Mouse (Mus musculus): ENCODE data around the gene Mex3d.

The Mex3d gene

DNA sequence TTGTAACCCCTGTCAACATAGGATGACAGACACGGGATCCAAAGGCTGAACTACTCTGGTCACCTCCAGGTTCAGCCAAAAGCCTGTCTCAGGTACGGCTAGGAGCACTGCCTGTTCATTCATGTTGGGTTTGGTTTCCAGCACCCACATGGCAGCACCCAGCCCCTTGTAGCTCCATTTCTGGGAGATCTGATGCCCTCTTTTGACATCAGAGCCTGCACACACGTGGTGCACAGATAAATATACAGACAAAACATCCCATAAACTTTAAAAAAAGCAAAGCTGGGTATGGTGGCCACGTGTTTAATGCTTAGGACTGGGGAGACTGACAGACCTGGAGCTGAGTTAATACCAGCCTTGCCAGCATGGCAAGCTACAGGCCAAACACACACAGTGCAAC is 20.5 kb upstream of the Mex3d start:
- DNase-seq: no peak

DNA sequence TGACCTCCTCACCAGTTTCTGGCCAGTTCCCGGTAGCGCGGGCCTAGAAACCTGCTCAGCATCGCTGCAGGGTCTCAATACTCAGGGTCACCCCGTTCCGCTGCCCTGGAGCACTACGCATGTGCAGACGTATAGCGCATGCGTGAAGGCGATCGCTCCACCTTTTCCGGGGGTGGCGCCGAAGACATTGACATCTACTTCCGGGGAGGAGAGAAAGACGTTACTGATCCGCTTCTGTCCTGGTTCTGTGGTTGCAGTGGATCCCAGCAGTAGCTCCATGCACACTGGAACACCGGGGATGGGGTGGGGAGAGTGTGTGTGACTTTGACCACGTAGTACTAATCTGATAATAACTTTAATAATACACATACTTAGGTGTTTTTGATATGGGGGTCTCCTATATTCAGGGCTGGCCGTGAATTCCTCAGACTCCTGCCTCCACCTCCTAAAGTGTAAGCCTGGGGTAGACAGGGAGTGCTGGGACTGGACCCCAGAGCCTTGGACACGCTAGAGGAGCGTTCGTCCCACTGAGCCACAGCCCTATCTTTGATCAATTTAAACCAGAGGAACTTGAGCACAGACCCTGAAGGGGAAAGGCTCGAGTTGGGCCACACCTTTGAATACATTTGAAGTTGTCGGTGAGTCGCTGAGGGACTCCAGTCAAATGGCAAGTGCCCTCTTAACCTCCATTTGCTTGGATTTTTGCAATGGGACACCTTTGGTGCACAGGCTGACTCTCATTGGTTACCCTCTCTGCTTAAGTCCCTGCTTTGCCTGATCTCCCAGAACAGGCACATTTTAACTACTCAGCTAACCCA is 19.4 kb upstream of the Mex3d start, which contains the start of gene Uqcr11:
Uqcr11 (minus strand) TSS at position 147 of the 818 bp plus-strand sequence.
- DNase-seq: peak; percentile 95

DNA sequence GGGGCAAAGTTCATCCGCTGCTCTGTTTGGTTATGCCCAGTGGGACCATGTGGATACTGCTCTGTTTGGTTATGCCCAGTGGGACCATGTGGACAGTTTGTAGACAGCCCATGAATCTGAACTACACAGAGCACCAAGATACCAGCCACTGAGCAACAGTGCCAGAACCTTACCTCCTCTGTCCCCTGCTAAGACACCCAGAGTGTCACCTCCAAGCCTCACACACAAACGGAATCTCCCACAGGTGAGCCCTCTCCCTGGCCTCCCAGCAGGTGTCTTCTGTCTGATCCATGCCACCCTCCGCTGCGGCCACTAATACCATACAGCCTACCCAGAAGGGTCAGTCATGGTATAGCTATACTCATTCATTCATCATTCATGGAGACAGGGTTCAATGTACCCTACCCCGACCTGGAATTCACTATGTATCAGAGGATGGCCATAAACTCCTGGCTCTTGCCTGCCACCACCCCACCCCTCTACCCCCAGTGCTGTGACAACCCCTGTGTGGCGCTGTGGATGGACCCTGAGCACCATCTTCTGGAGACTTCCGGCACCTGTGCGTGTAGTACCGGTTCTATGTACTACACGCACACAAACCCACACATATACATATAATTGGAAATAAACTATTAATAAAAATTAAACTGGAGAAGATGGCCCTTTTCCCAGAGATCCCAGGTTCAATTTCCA is 18.2 kb upstream of the Mex3d start:
- no peak for DNase-seq

DNA sequence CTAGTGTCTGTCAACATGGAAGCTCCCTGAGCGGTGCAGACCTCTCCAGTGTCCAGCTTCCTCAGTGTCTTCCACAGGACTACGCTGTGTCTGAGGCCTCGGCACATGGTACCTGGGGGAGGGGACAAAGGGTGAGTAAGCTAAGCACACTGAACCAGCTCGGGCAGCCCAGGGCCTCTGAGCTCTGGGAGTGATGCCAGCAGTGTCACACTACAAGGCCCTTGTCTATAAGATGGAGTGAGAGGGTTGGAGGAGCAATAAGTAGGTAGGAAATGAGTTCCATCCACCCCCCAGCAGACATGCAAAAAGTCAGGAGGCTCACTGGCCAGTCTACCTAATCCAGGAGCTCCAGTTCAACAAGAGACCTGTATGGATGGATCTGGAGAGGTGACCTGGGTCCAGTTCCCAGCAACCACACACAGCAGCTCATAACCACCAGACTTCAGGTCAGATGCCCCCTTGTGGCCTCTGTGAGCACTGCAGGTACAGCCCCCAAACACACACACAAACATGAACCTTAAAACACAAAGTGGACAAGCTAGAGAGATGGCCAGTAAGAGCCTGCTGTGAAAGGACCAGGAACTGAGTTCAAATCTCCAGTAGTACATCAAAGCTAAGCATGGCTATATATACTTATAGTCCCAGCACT is 15.7 kb upstream of the Mex3d start:
- DNase-seq: peak; percentile 63

DNA sequence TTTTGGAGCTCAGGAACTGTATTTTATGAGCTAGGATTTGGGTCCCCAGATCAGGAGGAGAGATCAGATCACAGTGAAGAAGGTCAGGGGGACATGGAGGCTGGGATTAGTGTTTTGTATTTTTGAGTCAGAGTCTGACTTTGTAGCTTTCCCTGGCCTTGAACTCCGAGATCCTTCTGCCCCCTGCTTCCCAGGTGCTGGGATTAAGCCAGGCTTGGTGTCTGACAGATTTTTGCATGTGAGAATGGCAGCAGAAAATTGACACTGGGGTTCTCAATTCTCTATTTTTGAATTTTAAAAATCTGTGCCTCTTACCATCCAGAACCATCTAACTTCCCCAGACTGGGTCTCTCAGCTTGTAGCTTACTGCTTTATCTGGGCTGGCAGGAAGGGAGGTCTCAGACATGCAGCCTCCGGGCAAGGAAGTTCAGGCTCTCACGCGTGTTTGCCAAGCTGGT is 13.3 kb upstream of the Mex3d start:
- DNase-seq: no peak

DNA sequence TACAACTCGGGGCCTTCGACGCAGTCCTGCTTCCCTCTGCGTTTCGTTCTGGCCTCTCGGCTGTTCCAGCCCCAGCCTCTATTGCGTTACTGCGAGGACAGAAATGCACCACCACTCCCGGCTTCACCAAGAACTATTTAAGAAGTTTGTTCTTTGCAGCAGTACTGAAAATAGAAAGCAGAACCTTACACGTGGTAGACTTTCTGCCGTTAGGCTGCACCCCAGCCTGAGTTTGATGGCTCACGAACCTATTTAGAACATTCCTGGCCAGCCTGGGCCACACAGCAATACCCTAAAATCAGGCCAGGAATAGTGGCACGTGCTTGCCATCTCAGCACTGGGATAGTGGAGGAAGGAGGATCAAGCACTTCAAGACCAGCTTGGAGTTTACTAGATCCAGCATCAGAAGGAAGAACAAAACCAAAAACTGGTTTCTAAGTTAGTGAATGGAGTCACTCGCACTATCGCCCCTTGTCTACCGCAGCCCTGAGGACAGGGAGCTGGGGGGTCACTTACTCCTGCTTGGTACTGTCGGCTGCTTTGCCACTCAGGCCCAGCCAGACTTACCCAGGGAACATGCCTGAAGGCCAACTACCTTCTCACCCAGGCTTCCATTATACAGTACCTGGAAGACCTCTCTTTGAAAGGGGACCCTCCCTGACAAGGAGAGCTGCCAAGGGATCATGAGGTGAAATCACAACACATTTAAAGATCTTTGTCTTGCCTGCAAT is 12.7 kb upstream of the Mex3d start:
- no peak for DNase-seq

DNA sequence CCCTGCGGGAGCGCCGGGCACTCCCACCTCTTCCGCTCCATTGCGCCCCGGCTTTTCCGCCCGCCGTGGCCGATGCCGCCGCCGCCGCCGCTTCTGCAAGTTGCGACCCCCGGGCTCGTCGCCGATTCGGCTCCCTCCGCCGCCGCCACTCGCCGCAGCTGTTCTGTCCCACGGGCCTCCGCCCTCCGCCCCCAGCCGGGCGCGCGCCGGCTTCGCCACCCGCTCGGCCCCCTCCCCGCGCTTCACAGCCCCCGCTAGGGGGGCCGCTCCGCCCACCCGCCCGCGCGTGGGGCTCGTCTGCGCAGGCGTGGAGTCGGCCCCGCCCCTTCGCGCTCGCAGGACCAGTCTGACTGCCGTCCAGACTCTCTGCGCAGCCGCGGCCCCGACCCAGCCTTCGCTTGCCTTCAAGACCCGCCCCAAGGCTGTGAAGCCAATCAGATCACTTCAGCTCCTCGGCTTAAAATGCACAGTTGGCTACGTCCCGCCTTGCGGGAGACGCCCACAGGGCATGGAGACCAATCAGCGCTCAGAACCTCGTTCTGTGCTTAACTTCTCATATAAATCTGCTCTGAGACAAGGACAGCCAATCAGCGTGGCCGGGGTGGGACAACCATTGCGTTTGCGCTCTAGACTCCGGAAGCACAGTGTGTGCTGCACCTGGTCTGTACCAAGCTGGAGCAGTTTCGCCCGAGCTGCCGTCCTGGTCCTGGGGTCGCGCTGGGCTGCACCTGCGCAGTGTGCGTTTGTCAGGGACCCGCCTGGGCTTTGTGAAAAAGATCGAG is 11.9 kb upstream of the Mex3d start, which contains the start of gene Mbd3:
Mbd3 (minus strand) TSS at position 360 of the 782 bp plus-strand sequence.
- DNase-seq: peak; percentile 100

DNA sequence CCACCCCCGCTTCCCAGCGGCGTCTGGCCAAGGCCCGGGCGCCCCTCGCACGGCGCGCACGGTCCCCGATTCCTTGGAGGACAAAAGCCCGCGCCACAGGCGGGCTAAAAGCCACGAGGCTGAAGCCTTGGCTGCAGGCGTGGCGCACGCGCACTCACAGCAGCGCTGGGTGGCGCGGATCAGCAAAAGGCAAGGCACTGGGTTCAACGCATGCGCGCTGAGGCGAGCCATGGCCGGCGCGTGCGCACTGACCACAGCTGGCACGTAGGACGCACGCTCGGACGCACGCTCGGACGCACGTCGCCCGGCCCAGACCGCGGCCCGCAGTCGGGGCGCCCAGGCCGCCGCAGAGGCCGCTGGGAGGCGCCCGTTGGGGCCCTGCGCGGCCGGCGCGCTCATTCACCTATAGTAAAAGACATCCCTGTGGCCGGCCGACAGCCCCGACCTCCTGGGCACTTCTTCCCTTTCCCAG is 11.3 kb upstream of the Mex3d start:
- DNase-seq: peak; percentile 99

DNA sequence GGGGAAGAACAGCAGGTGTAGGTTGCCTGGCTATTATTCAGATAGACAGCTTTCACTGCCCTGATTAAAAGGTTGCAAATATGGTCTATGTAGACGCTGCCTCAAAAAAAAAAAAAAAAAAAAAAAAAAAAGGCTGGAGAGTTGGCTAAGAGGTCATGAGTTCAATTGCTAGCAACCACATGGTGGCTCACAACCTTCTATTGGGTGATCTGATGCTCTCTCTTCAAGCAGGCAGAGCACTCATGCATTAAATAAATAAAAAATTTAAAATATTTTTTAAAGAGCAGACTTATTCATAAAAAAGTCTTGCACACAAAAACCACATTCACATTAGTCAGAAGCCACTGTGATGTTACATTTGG is 10.7 kb upstream of the Mex3d start:
- no peak for DNase-seq

DNA sequence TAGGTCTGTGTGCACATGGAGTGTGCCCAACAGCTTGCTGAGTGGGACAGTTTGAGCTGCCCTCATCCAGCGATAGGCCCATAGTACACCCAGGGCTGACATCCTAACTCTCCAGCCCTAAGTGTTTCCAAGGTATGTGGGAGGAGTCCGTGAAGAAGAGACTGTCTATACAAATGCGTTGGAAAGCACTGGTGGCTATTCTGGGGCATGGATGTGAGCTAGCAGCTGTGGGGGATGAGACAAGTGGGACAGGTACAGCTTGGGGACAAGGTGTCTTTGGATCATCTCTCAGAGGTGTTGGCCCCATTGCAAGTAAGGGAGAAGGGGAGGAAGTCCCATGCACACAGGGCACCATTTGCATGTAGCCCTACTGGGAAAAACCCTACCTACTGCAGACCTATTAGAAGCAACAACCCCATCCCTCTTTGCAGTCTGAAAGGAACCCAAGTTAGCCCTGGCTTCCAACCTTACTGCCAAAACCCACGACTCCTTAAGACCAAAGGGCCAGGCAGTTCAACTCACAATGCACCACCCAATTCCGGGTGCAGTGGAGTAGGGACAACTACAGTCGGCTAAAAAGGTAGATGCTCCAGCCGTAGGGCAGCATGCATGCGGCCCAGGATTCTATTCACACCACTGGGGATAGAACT is 10.2 kb upstream of the Mex3d start:
- no peak for DNase-seq

DNA sequence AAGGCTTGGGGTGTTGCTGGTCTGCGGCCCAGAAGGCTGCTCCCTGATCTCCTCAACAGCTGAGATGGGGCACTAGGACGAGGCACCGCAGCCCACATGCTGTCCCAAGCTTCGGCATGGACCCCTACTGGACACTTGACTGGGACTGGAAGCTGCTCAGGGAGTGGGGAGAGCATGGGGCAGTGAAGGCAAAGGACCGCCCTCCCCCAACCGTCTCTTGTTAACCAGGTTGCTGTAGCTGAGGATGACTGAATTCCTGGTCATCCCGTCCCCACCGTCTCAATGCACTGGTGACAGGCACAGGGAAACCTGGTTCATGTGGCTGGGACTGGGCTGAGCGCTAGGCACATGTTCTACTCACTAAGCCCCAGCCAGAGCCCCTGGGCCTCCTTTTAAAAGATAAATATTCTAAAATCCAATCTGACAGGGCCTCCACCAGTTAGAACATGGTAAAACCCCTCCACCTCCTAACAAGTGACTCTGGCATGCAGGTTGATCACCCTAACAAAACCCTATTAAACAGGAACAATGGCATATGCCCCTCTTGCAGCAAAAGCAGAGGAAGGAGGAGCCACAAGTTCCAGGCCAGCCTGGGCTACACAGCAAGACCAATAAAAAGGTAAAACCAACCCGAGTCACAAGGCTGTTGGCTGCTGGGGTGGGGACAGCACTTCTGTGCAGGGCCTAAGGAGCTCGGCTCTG is 9.5 kb upstream of the Mex3d start:
- DNase-seq: no peak

DNA sequence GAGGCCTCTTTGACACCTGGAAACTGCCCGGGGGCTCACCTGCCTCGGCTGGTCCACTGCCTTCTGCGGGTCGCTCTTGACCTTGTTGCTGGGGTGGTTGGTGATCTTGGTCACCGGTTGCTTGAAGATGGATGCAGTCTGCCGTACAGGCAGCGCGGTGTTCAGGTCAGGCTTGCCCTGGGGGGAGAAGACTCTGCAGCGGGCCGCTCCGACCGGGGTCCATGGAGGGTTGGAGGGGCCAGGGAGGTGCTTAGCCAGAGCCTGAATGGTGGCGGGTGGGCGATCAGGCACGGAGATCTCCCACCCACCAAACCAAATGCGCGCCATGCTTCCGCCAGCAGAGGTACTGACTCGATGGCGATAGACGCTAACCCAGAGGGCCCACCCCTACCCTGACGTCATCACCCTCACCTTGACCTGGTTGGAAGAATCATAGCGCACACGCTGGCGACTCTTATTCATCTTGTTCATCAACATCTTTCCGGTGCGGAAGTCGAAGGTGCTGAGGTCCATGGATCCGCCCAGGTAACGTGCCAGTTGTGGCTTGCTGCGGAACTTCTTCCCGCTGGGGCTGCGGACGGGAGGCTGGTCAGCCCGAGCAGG is 7.7 kb upstream of the Mex3d start:
- no peak for DNase-seq

DNA sequence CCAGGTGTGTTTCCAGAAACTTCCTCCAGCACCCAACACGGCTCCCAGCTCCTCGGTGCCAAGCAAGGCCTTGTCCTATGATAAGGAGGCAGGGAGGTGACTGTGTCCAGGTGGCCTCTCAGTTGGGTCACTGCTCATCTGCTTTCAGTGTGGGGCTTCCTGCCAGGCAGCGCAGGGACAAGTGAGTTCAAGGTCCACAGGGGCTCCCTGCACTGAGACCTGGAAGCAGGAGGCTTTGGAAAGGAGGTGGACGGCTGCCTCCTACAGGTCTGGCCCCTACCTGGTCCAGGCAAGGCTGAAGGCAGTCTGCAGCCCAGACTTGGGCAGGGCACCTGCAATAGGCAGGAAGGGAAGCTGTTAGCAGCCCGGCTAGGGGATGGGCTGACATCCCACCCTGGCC is 5.2 kb upstream of the Mex3d start:
- peak; percentile 66 for DNase-seq

DNA sequence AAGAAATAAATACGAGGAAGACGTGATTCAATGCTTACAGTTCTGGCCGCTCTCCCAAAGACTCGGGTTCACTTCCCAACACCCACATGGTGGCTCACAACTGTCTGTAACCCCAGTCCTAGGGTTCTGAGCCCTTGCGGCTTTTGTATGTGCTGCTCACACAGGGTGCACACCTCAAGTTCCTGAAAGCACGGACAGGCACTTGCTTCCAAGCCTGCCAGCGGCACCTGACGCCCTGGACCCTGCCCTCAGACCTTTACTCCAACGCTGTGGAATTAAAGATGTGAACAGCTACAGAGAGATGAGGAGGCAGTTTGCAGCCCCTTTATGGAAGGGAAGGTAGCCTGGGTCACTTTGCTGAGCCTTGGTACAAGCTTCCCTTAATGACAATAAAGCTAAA is 3.2 kb upstream of the Mex3d start:
- no peak for DNase-seq

DNA sequence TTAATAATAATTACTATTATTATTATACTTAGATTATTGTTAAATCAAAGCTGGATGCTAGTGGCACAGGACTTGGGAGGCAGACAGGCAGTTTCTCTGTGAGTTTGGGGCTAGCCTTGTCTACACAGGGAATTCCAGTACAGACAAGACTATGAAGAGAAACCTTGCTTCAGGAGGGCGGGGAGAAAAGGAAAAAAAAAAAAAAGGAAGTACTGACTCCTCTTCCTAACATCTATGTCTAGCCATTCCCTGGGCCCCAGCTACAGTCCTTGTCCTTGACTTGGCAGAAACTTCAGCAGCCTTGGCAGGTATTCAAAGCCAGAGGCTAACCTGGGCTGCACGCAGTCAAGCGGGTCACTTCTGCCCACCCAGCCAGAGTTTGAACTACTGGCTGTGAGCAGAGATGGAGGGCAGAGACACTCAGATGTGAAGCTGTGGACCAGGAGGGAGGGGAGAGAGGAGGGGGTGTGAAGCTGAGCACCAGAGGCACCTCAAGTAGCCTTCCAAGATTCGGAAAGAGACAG is 1.8 kb upstream of the Mex3d start:
- DNase-seq: no peak

DNA sequence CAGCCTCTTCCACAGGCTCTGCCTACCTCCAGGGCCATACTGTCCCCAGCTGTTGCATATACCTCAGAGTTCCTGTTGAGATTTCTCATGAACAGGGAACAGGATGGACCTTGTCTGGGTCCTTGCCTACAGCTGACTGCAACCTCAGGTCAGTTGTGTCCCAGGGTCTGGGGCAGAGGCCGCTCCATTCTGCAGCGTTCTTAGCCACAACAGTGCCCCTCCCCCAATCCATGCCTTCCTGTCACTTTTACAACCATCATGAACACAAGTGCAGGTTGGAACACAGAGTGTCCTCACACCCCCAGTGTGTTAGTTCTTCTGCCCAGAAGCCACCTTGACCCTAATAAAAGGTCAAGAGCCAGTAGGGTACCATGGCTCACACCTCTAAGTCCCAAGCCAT is 1.3 kb upstream of the Mex3d start:
- no peak for DNase-seq

DNA sequence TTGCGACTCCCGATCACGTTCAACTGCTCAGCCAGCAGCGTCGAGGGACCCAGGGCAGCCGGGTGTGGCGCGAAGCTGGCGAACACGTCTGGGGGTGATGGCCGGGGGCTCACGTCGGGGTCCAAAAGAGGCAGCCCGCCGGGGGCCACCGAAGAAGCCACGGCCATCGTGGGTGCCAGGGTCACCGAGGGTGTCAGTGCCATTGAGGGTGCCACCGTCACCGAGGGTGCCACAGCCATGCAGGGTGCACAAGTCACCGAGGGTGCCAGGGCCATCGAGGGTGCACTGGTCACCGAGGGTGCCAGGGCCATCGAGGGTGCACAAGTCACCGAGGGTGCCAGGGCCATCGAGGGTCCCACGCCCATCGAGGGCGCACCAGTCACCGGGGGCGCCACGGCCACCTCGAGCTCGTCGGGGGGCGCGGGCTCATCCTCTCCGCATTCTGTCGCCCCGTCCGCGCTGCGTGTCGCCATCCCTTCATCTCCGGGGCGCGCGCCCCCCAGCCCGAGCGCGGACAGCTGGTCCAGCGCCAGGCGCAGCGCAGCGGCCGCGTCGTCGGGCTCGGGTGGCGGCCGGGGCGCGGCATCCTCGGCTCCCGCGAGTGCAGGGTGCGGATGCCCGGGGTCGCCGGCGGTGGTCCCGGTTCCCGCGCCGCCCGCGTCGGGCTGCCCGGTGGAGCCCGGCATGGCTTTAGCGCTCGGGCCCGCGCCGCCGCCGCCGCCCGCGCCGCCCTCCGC is 556 bp downstream of the Mex3d start:
- no peak for DNase-seq

DNA sequence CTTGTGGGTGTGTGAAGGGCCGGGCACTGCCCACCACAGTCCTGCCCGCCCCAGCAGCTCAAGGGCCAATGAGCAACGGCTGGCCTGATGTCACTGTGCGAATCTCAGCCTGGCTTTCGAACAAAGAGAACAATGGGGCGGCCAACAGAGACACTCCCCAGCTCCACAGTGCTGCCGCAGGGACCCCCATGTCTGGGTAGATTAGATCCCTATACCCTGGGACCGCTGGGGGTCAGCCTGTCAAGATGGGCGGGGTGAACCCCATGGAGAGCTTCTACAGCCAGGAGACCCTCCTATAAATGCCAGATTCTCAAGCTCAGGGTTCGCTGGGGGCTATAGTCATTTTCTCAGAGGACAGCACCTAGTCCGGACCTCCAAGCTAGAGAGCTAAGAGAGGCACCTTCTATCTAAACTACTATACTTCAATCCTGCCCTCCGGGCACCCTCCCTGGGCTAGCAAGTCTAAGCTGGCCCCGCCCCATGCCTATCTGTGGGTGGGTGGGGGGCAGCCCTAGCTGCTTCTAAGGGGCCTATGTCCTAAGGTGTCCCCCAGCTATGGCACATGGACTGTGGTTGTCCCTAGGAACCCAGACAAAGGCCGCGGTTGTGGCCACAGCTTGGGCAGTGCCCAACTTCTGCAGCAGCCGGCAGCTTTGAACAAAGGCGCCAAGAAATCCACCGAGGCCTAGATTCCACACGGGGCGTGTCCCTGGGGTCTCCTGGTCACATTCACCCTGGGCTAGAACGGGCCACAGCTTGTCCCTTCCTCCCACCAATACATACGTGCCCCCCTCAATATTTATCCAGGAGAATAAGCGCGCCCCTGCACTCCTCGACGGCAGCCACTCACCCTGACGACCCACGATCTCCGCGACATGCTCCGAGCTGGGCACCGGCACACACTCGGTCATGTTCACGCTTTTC is 1.4 kb downstream of the Mex3d start:
- DNase-seq: peak; percentile 55

Measured in kidney, postnatal 14 days (tissue).